Mouse (Mus musculus) MEL (cell line): ENCODE results near the gene Nrarp. TPM values are rescaled to one million over a fixed set of nuclear protein-coding genes. Genes with fewer than 3 reads are reported as not detected.

Experiments used
- DNase-seq: peaks from one replicate; pipeline ENCODE4 v3.0.0; 2011; ENCODE audit warnings: low read depth, low spot score
- H3K27ac ChIP-seq: 2 replicates; pipeline ENCODE4 v1.5.1; 2012; ENCODE audit warnings: low read depth, mild to moderate bottlenecking, control low read depth, low read length, moderate library complexity; ENCODE audit not compliant: control insufficient read depth
- H3K27me3 ChIP-seq, 2 experiments: fragments of 150-350 bp in 1 of 2; sonication (generic) in 1 of 2; 2 replicates each; pipeline ENCODE4 v1.6.1; 2012; ENCODE audit warnings: low read length in 2 of 2, mild to moderate bottlenecking in 2 of 2, improper control_type of control experiment in 1 of 2, moderate library complexity in 1 of 2; ENCODE audit not compliant: insufficient read depth in 2 of 2, control insufficient read depth in 1 of 2
- H3K36me3 ChIP-seq, 2 experiments: 2 replicates each; pipeline ENCODE4 v1.6.1; 2012 to 2014; ENCODE audit warnings: low read length in 2 of 2, improper control_type of control experiment in 1 of 2, inconsistent platforms in 1 of 2, mild to moderate bottlenecking in 1 of 2; ENCODE audit not compliant: insufficient read depth in 2 of 2, control insufficient read depth in 1 of 2
- H3K4me1 ChIP-seq, 2 experiments: fragments of 150-350 bp in 1 of 2; sonication (generic) in 1 of 2; 2 replicates each; pipeline ENCODE4 v1.6.1; 2012; ENCODE audit warnings: low read length in 2 of 2, improper control_type of control experiment in 1 of 2, mild to moderate bottlenecking in 1 of 2; ENCODE audit not compliant: insufficient read depth in 2 of 2, control insufficient read depth in 1 of 2
- H3K4me3 ChIP-seq, 2 experiments: fragments of 150-350 bp in 1 of 2; sonication (generic) in 1 of 2; 2 replicates each; pipeline ENCODE4 v1.5.1; 2012; ENCODE audit warnings: low read depth in 2 of 2, low read length in 2 of 2, mild to moderate bottlenecking in 2 of 2, moderate library complexity in 2 of 2, control low read depth in 1 of 2, improper control_type of control experiment in 1 of 2; ENCODE audit not compliant: control insufficient read depth in 1 of 2, insufficient read depth in 1 of 2
- H3K79me2 ChIP-seq: 2 replicates; pipeline ENCODE4 v1.6.1; 2012; ENCODE audit warnings: mild to moderate bottlenecking, low read length, moderate library complexity; ENCODE audit not compliant: control insufficient read depth, poor library complexity, insufficient read depth
- H3K9ac ChIP-seq: 2 replicates; pipeline ENCODE4 v1.6.1; 2012; ENCODE audit warnings: low read depth, mild to moderate bottlenecking, control low read depth, low read length, moderate library complexity; ENCODE audit not compliant: control insufficient read depth, poor library complexity, severe bottlenecking
- H3K9me3 ChIP-seq: fragments of 150-350 bp; sonication (generic); replicated peaks from 2 replicates; pipeline ENCODE4 v1.6.1; 2012; ENCODE audit warnings: mild to moderate bottlenecking, low read length, improper control_type of control experiment, moderate library complexity; ENCODE audit not compliant: insufficient read depth
- CHD1 ChIP-seq: IDR thresholded peaks from 2 replicates; pipeline ENCODE4 v1.6.1; 2012; ENCODE audit warnings: low read depth, mild to moderate bottlenecking, inconsistent platforms, low read length, improper control_type of control experiment
- E2F4 ChIP-seq: IDR thresholded peaks from 2 replicates; pipeline ENCODE4 v1.6.1; 2011; ENCODE audit warnings: low read depth, low read length, improper control_type of control experiment, borderline replicate concordance
- ELF1 ChIP-seq: IDR thresholded peaks from 2 replicates; pipeline ENCODE4 v1.6.1; 2014; ENCODE audit warnings: low read depth, mild to moderate bottlenecking, inconsistent platforms, low read length, improper control_type of control experiment, moderate library complexity
- EP300 ChIP-seq, 2 experiments: IDR thresholded peaks; 2 replicates each; pipeline ENCODE4 v1.6.1; 2011; ENCODE audit warnings: improper control_type of control experiment in 2 of 2, low read length in 2 of 2, low read depth in 1 of 2, mild to moderate bottlenecking in 1 of 2
- ETS1 ChIP-seq: IDR thresholded peaks from 2 replicates; pipeline ENCODE4 v1.6.1; 2012; ENCODE audit warnings: low read depth, mild to moderate bottlenecking, inconsistent platforms, low read length, improper control_type of control experiment, moderate library complexity
- GATA1 ChIP-seq: IDR thresholded peaks from 2 replicates; pipeline ENCODE4 v1.6.1; 2011; ENCODE audit warnings: low read depth, low read length, improper control_type of control experiment
- HCFC1 ChIP-seq: IDR thresholded peaks from 2 replicates; pipeline ENCODE4 v1.6.1; 2012; ENCODE audit warnings: low read depth, mild to moderate bottlenecking, inconsistent platforms, low read length, improper control_type of control experiment, moderate library complexity
- JUND ChIP-seq: IDR thresholded peaks from 2 replicates; pipeline ENCODE4 v1.6.1; 2011; ENCODE audit warnings: low read depth, mild to moderate bottlenecking, improper control_type of control experiment, low read length
- MAX ChIP-seq: IDR thresholded peaks from 2 replicates; pipeline ENCODE4 v1.6.1; 2011; ENCODE audit warnings: low read length, improper control_type of control experiment
- MAZ ChIP-seq: IDR thresholded peaks from 2 replicates; pipeline ENCODE4 v1.6.1; 2012; ENCODE audit warnings: low read depth, mild to moderate bottlenecking, inconsistent platforms, low read length, improper control_type of control experiment
- MEF2A ChIP-seq: IDR thresholded peaks from 2 replicates; pipeline ENCODE4 v1.6.1; 2014; ENCODE audit warnings: low read depth, mild to moderate bottlenecking, inconsistent platforms, low read length, improper control_type of control experiment; ENCODE audit not compliant: poor library complexity, insufficient replicate concordance, severe bottlenecking; ENCODE audit errors: extremely low read depth
- MXI1 ChIP-seq: IDR thresholded peaks from 2 replicates; pipeline ENCODE4 v1.6.1; 2011; ENCODE audit warnings: mild to moderate bottlenecking, low read depth, low read length, improper control_type of control experiment
- MYC ChIP-seq: IDR thresholded peaks from 2 replicates; pipeline ENCODE4 v1.6.1; 2011; ENCODE audit warnings: low read depth, mild to moderate bottlenecking, low read length, improper control_type of control experiment, moderate library complexity
- NELFE ChIP-seq: IDR thresholded peaks from 2 replicates; pipeline ENCODE4 v1.6.1; 2011; ENCODE audit warnings: low read depth, low read length, improper control_type of control experiment
- NRF1 ChIP-seq: IDR thresholded peaks from 2 replicates; pipeline ENCODE4 v1.6.1; 2014; ENCODE audit warnings: low read depth, mild to moderate bottlenecking, inconsistent platforms, low read length, improper control_type of control experiment, moderate library complexity; ENCODE audit not compliant: poor library complexity, insufficient read depth, severe bottlenecking
- POLR2A ChIP-seq, 2 experiments: IDR thresholded peaks; 2 replicates each; pipeline ENCODE4 v1.6.1; 2011 to 2012; ENCODE audit warnings: low read length in 2 of 2, mild to moderate bottlenecking in 2 of 2, control low read depth in 1 of 2, improper control_type of control experiment in 1 of 2, low read depth in 1 of 2, moderate library complexity in 1 of 2; ENCODE audit not compliant: control insufficient read depth in 1 of 2, insufficient read depth in 1 of 2, poor library complexity in 1 of 2
- POLR2AphosphoS2 ChIP-seq: IDR thresholded peaks from 2 replicates; pipeline ENCODE4 v1.6.1; 2011; ENCODE audit warnings: low read length, improper control_type of control experiment
- RAD21 ChIP-seq: IDR thresholded peaks from 2 replicates; pipeline ENCODE4 v1.6.1; 2011; ENCODE audit warnings: mild to moderate bottlenecking, low read depth, low read length, improper control_type of control experiment
- RCOR1 ChIP-seq: IDR thresholded peaks from 2 replicates; pipeline ENCODE4 v1.6.1; 2012; ENCODE audit warnings: low read depth, mild to moderate bottlenecking, inconsistent platforms, low read length, improper control_type of control experiment
- SMC3 ChIP-seq: IDR thresholded peaks from 2 replicates; pipeline ENCODE4 v1.6.1; 2011; ENCODE audit warnings: low read depth, low read length, improper control_type of control experiment
- TAL1 ChIP-seq: IDR thresholded peaks from 2 replicates; pipeline ENCODE4 v1.6.1; 2012; ENCODE audit warnings: mild to moderate bottlenecking, inconsistent platforms, low read length, moderate library complexity, mixed read lengths
- TBP ChIP-seq: IDR thresholded peaks from 2 replicates; pipeline ENCODE4 v1.8.0; 2011; ENCODE audit warnings: low read depth, low read length, improper control_type of control experiment
- TCF12 ChIP-seq: IDR thresholded peaks from 2 replicates; pipeline ENCODE4 v1.6.1; 2014; ENCODE audit warnings: low read depth, mild to moderate bottlenecking, inconsistent platforms, low read length, improper control_type of control experiment, moderate library complexity
- UBTF ChIP-seq: IDR thresholded peaks from 2 replicates; pipeline ENCODE4 v1.6.1; 2012; ENCODE audit warnings: low read depth, mild to moderate bottlenecking, inconsistent platforms, low read length, improper control_type of control experiment, moderate library complexity, borderline replicate concordance; ENCODE audit not compliant: insufficient read depth
- ZC3H11A ChIP-seq: IDR thresholded peaks from 2 replicates; pipeline ENCODE4 v1.6.1; 2012; ENCODE audit warnings: low read depth, mild to moderate bottlenecking, inconsistent platforms, low read length, improper control_type of control experiment
- ZMIZ1 ChIP-seq: IDR thresholded peaks from 2 replicates; pipeline ENCODE4 v1.6.1; 2012; ENCODE audit warnings: low read depth, mild to moderate bottlenecking, inconsistent platforms, low read length, improper control_type of control experiment, moderate library complexity
- ZNF384 ChIP-seq: IDR thresholded peaks from 2 replicates; pipeline ENCODE4 v1.6.1; 2012; ENCODE audit warnings: low read depth, mild to moderate bottlenecking, inconsistent platforms, low read length, improper control_type of control experiment
- polyA plus RNA-seq, 2 experiments: library from polyadenylated mRNA; stranded (reverse) in 1 of 2; unstranded in 1 of 2; fragments of >175 nt in 1 of 2; fragments of >200 nt in 1 of 2; gene quantifications; 2 replicates each; pipeline versions ENCODE4 v1.2.1 to v1.2.4; 2012; ENCODE audit warnings: low replicate concordance in 2 of 2, low read depth in 1 of 2; ENCODE audit not compliant: insufficient read length in 2 of 2, insufficient read depth in 1 of 2, missing spikeins in 1 of 2
- total RNA-seq: library from RNA; depleted of rRNA; stranded (reverse); fragments of 300-350 nt; gene quantifications from 2 replicates; pipeline ENCODE4 v1.2.3, GENCODE M21; 2012

The Nrarp gene
- total and polyA plus RNA-seq, 3 experiments, result 6.5 to 12.3 TPM; not detected in 1

DNA sequence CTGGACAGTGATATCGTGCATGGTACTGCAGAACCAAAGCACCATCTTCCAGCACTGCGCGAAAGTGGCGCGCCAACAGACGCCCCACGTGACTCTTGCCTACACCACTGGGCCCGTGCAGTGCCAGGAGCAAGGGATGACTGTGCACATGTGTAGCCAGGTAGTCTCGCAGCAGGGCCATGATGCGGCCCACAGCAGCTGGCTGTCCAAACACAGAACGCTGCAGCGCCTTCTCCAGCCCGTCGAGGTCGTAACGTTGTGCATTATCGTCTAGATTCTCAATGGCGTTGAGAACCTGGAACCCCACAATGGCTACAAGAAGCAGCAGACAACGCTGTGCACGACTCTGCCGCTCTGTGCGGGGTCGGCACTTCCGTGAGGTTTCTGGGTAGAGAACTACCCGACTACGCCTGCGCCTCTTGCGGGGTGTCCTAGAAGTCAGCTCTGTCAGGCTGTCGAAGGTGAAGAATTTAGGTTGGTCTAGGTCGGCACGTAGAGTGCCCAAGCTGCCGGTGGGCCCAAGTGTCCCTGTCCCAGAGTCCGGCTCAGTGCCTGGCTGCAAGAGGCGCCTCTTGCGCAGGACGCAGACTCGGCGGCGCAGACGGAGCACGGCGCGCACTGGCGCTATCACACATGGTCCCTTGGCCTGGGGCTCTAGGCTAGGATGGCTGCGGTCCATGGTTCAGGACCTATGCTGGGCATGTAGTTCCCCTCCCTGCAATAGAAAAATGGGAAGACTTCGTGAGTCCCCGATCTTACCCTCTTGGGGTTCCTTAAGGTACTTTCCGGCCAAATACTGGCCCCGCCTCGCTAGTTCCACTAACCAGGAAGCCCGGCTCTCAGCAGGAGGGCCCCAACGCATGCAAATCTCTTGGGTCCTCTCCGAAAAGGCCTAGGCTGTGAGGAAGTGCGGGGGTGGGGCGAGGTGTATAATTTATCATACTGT, 14.9 kb downstream of the Nrarp start (continued):
- TF ChIP-seq SMC3 (no peak), GATA1 (no peak), JUND (no peak), ZNF384 (no peak), UBTF (0 out of 2 replicates have a peak, but pooled peaks have one; percentile 62)

DNA sequence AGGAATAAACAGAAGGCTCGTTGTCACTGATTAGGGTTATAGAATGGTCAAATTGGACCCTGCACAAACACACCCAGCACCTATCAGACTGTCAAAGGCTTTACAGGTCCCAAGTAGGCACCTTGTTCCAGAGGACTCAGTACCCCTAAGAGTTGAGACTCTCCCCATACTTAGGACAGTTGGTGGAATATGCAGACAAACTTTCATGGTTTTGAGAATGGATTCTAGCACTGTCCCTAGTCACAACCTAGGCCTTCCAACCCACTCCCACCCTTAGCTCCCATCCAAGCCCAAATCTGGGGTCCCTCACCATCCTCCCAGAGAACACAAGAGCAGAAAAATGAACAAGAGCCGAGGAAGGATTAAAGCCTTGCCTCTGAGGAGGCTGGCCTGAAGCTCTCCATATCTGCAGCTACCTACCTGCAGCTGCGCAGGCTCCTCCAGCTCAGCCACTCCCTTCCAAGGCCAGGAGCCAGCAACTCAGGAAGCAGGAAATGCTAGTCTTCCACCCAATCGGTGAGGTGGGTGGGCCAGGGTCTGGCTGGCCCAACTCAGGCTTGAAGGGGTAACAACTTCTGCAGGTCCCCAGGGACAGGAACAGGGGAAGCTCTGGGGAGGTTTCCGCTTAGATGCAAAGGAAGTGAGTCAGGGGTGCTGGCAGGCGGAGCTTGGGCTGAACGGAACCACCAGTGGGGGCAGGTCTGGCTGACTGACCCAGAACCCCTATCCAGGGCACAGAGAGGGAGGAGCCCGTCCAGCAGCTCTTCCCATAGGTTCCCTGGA, 15.8 kb downstream of the Nrarp start, which contains the start of gene Tor4a:
Tor4a (minus strand) TSS at position 715 of the 783 bp plus-strand sequence.
- Histone ChIP-seq H3K79me2 (peaks cover 21% of the 10 kb centered on the region), H3K27ac (peak within 1 kb of the TSS; percentile 96), H3K9ac (peak within 1 kb of the TSS; percentile 87), H3K9me3 (no peaks in the 10 kb centered on the region), H3K4me1 (peaks cover 6 to 32% of the 10 kb centered on the region in 2 experiments), H3K27me3 (no peaks in the 10 kb centered on the region), H3K36me3 (peaks cover 0 to 17% of the 10 kb centered on the region in 2 experiments; a peak in 2 of 4 replicates), H3K4me3 (peak within 1 kb of the TSS; percentile 57 to 72)
- TF ChIP-seq NRF1 (peak; percentile 92), RAD21 (no peak), CHD1 (peak; percentile 74), ETS1 (peak; percentile 10; the same call in 1 of the 2 replicates), ZMIZ1 (peak; percentile 84), E2F4 (0 out of 2 replicates have a peak, but pooled peaks have one; percentile 44), EP300 (IDR thresholded peaks at IDR 0.05; ENCODE audit: low read depth in 1 of 2, low read length in 2 of 2) (peak; percentile 14 to 41; a peak in 1 of 4 replicates), JUND (no peak), NELFE (peak; percentile 77), TBP (peak; percentile 80), TCF12 (peak; percentile 59; the same call in 1 of the 2 replicates), MXI1 (peak; percentile 39), MAZ (peak; percentile 61; the same call in 1 of the 2 replicates), TAL1 (0 out of 2 replicates have a peak, but pooled peaks have one; percentile 6), HCFC1 (peak; percentile 79), MYC (no peak), ELF1 (peak; percentile 96), POLR2A (IDR thresholded peaks at IDR 0.05; ENCODE audit: control insufficient read depth in 1 of 2, insufficient read depth in 1 of 2, low read depth in 1 of 2, low read length in 2 of 2, poor library complexity in 1 of 2) (peak; percentile 50 to 60; a peak in 2 of 4 replicates), MEF2A (0 out of 2 replicates have a peak, but pooled peaks have one; percentile 54), POLR2AphosphoS2 (peak; percentile 67; the same call in 1 of the 2 replicates), UBTF (no peak; the same call in 1 of the 2 replicates), RCOR1 (0 out of 2 replicates have a peak, but pooled peaks have one; percentile 8), MAX (no peak), ZC3H11A (no peak)
- DNase-seq, result peak; percentile 96
